Mouse (Mus musculus) embryonic facial prominence, embryonic 14.5 days (tissue): ENCODE measurements around the gene Lss. TPM values are rescaled to one million over a fixed set of nuclear protein-coding genes. Genes with fewer than 3 reads are reported as not detected.

Experiments used
- ATAC-seq: fragments of 200-750 bp; cut with Nextera tagmentation; 2 replicates; pipeline ENCODE4 v1.8.0; 2017; ENCODE audit warnings: low read depth, moderate number of reproducible peaks, moderate TSS enrichment
- DNase-seq: peaks from one replicate; pipeline ENCODE4 v3.0.0-alpha.2; 2015; ENCODE audit warnings: low spot score
- H3K27ac ChIP-seq: fragments of 300-500 bp; sonication (generic); replicated peaks from 2 replicates; pipeline ENCODE4 v1.5.1; 2014; ENCODE audit warnings: low read depth, mild to moderate bottlenecking, low read length, moderate library complexity
- H3K27me3 ChIP-seq: fragments of 300-500 bp; sonication (generic); replicated peaks from 2 replicates; pipeline ENCODE4 v1.6.1; 2014; ENCODE audit warnings: low read length; ENCODE audit not compliant: control insufficient read depth, insufficient read depth
- H3K36me3 ChIP-seq: fragments of 300-500 bp; sonication (generic); 2 replicates; pipeline ENCODE4 v1.6.1; 2014; ENCODE audit warnings: low read length, mixed read lengths; ENCODE audit not compliant: control insufficient read depth, insufficient read depth
- H3K4me1 ChIP-seq: fragments of 300-500 bp; sonication (generic); 2 replicates; pipeline ENCODE4 v1.6.1; 2014; ENCODE audit warnings: antibody characterized with exemption, low read length; ENCODE audit not compliant: control insufficient read depth, insufficient read depth
- H3K4me2 ChIP-seq: fragments of 300-500 bp; sonication (generic); 2 replicates; pipeline ENCODE4 v1.6.1; 2014; ENCODE audit warnings: low read depth, mild to moderate bottlenecking, low read length, moderate library complexity, mixed read lengths
- H3K4me3 ChIP-seq: fragments of 300-500 bp; sonication (generic); 2 replicates; pipeline ENCODE4 v1.5.1; 2014; ENCODE audit warnings: low read depth, mild to moderate bottlenecking, low read length
- H3K9ac ChIP-seq: fragments of 300-500 bp; sonication (generic); 2 replicates; pipeline ENCODE4 v1.6.1; 2014; ENCODE audit warnings: low read depth, mild to moderate bottlenecking, low read length, moderate library complexity, mixed read lengths
- H3K9me3 ChIP-seq: fragments of 300-500 bp; sonication (generic); 2 replicates; pipeline ENCODE4 v1.6.1; 2016; ENCODE audit warnings: low read length; ENCODE audit not compliant: control insufficient read depth
- WGBS: fragments of 180-500 bp; shearing (Covaris S2); extraction: QIAGEN DNeasy Blood & Tissue Kit; methylation state at CpG from one replicate; pipeline ENCODE4 v1.1.7; 2014; 5-methylcytosine and 5-hydroxymethylcytosine counted together
- polyA plus RNA-seq: library from polyadenylated mRNA; unstranded; fragments of >200 nt; fragmentation: Nextera tagmentation; extraction: Ambion mirVana; gene quantifications from 2 replicates; pipeline ENCODE4 v1.2.1, GENCODE M21; 2014

Lss gene
- polyA plus RNA-seq, 1 experiment from 2014 or later: 19.2 TPM

DNA sequence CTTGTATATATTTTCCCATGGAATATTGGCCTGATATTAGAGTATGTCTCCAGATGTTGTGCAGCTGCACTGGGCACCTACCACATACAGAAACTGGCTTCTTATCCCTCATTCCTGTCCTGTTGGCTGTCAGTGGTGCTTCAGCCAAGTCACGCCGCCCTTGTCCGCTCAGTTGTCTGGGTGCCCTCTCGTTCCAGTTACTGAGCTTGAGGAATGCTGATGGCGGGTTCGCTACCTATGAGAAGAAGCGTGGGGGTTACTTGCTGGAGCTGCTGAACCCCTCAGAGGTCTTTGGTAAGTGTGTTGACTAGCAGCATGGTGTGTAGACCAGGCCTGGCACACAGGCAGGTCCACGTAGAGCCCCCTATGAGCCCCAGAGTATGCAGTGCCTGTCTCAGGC, 15.2 kb downstream of the Lss start:
- Histone ChIP-seq H3K9ac (no peak overlapping the region), H3K27me3 (no peaks in the 10 kb centered on the region), H3K36me3 (peaks cover 99% of the 10 kb centered on the region), H3K27ac (no peak overlapping the region), H3K9me3 (no peaks in the 10 kb centered on the region), H3K4me1 (no peaks in the 10 kb centered on the region), H3K4me3 (no peak overlapping the region), H3K4me2 (no peak overlapping the region)
- 95% methylated on average over 7 of the region's 8 CpGs for WGBS
- ATAC-seq (no peak), DNase-seq (no peak)

DNA sequence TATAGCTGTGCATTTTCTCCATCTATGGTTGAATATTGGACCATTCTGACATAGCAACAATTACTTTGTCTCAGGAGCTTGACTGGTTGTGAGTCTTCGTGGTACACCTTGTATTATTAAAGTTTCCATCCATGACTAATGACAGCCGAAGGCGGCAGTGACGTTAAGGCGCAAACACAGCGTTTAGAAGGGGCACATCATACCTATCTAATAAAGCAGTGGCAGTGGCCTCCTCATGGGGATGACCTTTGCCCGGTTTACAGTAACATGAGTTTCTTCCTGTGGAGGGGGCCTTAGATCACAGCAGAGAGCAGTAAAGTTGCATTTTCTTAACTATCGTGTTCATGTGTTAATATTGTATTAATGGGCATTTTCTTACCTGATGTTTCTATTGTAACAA, 16.8 kb downstream of the Lss start:
- H3K9ac ChIP-seq: no peak overlapping the region
- ATAC-seq: no peak
- no peak overlapping the region for H3K4me2 ChIP-seq
- H3K4me1 ChIP-seq: no peaks in the 10 kb centered on the region
- no peak overlapping the region for H3K4me3 ChIP-seq
- DNase-seq: no peak
- 92% methylated on average over 8 of the region's 8 CpGs for WGBS
- H3K36me3 ChIP-seq: peaks cover 99% of the 10 kb centered on the region
- no peaks in the 10 kb centered on the region for H3K27me3 ChIP-seq
- H3K9me3 ChIP-seq: no peaks in the 10 kb centered on the region
- H3K27ac ChIP-seq: no peak overlapping the region

GRCm38 (mm10) chr10:76550458-76550857, 19.1 kb downstream of the Lss start:
- no peaks in the 10 kb centered on the region for H3K4me1 ChIP-seq
- ATAC-seq (no peak), DNase-seq (no peak)
- H3K4me2 ChIP-seq: no peak overlapping the region
- H3K36me3 ChIP-seq: peaks cover 94% of the 10 kb centered on the region
- WGBS: 84% methylated on average over 5 of the region's 5 CpGs
- no peak overlapping the region for H3K9ac ChIP-seq
- no peak overlapping the region for H3K27ac ChIP-seq
- H3K27me3 ChIP-seq: no peaks in the 10 kb centered on the region
- no peak overlapping the region for H3K4me3 ChIP-seq
- H3K9me3 ChIP-seq: no peaks in the 10 kb centered on the region

DNA sequence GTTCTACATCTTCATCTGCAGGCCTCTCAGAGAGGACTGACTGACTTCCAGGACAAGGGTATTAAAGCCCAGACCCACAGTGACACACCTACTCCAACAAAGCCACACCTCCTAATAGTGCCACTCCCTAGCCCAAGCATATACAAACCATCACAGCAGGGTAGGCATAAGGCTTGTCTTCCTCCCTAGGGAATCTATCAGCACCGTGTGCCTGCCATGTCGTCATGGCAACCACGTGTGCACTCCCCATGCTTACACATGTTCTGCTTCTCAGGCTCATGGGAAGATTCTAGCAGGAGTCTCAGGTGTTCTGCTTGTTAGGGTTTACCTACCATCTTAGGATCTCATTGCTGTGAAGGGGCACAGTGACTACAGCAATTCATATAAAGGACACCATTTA, 20.2 kb downstream of the Lss start:
- H3K9me3 ChIP-seq: no peaks in the 10 kb centered on the region
- H3K9ac ChIP-seq: no peak overlapping the region
- H3K27ac ChIP-seq: no peak overlapping the region
- no peak overlapping the region for H3K4me3 ChIP-seq
- WGBS: 78% methylated on average over 3 of the region's 3 CpGs
- ATAC-seq (no peak), DNase-seq (no peak)
- H3K36me3 ChIP-seq: peaks cover 83% of the 10 kb centered on the region
- H3K4me2 ChIP-seq: no peak overlapping the region
- no peaks in the 10 kb centered on the region for H3K27me3 ChIP-seq
- H3K4me1 ChIP-seq: no peaks in the 10 kb centered on the region

DNA sequence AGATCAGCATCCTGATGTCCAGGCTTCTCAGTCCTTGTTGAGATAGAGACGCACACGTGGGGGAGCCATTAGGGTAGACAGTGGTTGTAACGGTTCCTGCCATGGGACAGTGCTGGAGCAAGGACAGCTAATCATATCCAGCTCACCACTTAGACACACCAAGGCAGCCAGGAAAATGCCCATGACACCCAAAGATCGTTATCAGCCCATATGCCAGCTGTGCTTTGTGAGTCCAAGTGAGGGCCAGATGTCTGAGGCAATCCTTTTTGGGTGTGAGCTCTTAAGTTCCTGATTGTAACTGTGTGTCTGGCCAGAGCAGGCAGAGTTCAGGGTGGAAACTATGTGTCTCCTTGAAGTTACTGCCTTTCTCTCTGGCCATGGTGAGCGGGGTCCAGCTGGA, 22.7 kb downstream of the Lss start:
- WGBS: 90% methylated on average over 5 of the region's 5 CpGs

GRCm38 (mm10) chr10:76561972-76562371, 30.6 kb downstream of the Lss start, which contains the start of gene Spatc1l:
Gene Spatc1l (plus strand): TSS chr10:76562272.
- WGBS: 88% methylated on average over 10 of the region's 10 CpGs
- Histone ChIP-seq H3K4me2 (no peak within 1 kb of the TSS), H3K9me3 (no peaks in the 10 kb centered on the region), H3K27ac (no peak within 1 kb of the TSS), H3K4me1 (no peaks in the 10 kb centered on the region), H3K9ac (no peak within 1 kb of the TSS), H3K4me3 (no peak within 1 kb of the TSS), H3K27me3 (no peaks in the 10 kb centered on the region), H3K36me3 (no peaks in the 10 kb centered on the region)
- ATAC-seq: no peak
- DNase-seq: no peak

More for the DNA sequence above, 22.7 kb downstream of the Lss start:
- Histone ChIP-seq H3K4me3 (no peak overlapping the region), H3K27ac (no peak overlapping the region), H3K9me3 (no peaks in the 10 kb centered on the region), H3K36me3 (peaks cover 58% of the 10 kb centered on the region), H3K4me1 (no peaks in the 10 kb centered on the region), H3K27me3 (no peaks in the 10 kb centered on the region), H3K4me2 (no peak overlapping the region), H3K9ac (no peak overlapping the region)
- no peak for DNase-seq
- ATAC-seq: no peak

GRCm38 (mm10) chr10:76569996-76570685, 38.8 kb downstream of the Lss start:
- Histone ChIP-seq H3K4me2 (no peak overlapping the region), H3K36me3 (no peaks in the 10 kb centered on the region), H3K9ac (no peak overlapping the region), H3K9me3 (no peaks in the 10 kb centered on the region), H3K27me3 (no peaks in the 10 kb centered on the region), H3K4me3 (no peak overlapping the region), H3K27ac (no peak overlapping the region), H3K4me1 (no peaks in the 10 kb centered on the region)
- no peak for DNase-seq
- no peak for ATAC-seq
- 90% methylated on average over 19 of the region's 22 CpGs for WGBS

DNA sequence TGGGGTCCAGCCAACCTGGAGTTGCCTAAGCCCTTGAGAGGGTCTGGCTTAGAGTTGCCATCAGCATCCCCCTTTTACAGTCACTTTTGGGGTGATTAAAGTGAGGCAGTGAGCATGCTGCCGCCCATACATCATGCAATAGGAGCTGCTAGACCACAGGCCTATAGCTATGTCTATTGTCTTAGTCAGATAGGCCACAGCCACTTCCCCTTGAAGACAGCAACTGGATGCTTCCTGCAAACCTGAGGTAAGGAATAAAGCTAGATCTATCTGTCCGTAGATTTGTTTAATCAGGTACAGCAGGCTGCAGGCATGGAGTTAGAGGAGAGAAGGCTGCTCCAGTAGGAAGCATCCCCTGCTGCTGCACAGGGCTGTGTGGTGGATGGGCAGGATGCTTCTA, 39.7 kb downstream of the Lss start:
- Histone ChIP-seq H3K4me2 (no peak overlapping the region), H3K36me3 (no peaks in the 10 kb centered on the region), H3K9ac (no peak overlapping the region), H3K4me3 (no peak overlapping the region), H3K4me1 (no peaks in the 10 kb centered on the region), H3K9me3 (no peaks in the 10 kb centered on the region), H3K27ac (no peak overlapping the region), H3K27me3 (no peaks in the 10 kb centered on the region)
- WGBS: 47% methylated on average over 2 of the region's 2 CpGs
- ATAC-seq: no peak
- no peak for DNase-seq

DNA sequence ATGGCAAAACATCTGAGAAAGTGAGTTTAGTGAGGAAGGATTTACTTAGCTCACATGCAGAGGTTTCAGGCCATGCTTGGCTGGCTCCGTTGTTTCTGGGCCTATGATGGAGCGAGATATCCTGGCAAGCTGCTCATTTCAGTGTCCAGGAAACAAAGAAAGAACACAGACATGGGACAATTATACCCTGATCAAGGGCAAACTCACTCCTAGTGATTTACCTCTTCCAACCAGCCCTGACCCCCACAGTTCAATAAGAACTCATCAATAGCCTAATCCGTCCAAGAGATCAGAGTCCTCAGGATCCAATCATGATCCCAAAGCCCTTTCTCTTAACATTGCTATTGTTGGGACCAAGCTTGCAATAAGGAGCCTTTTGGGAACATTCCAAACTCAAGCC, 40.8 kb downstream of the Lss start:
- no peaks in the 10 kb centered on the region for H3K27me3 ChIP-seq
- H3K9me3 ChIP-seq: no peaks in the 10 kb centered on the region
- no peaks in the 10 kb centered on the region for H3K36me3 ChIP-seq
- no peak overlapping the region for H3K4me3 ChIP-seq
- no peak overlapping the region for H3K27ac ChIP-seq
- no peak overlapping the region for H3K9ac ChIP-seq
- ATAC-seq: no peak
- WGBS: 92% methylated on average over 3 of the region's 3 CpGs
- H3K4me1 ChIP-seq: no peaks in the 10 kb centered on the region
- H3K4me2 ChIP-seq: no peak overlapping the region
- no peak for DNase-seq
